Mouse (Mus musculus): Measurements from ENCODE around the gene Slc17a7. TPM values are rescaled to one million over a fixed set of nuclear protein-coding genes. Genes with fewer than 3 reads are reported as not detected.

Gene Slc17a7
- total and polyA plus RNA-seq, 3 experiments: 0.08 to 0.11 TPM; not detected in 1

DNA sequence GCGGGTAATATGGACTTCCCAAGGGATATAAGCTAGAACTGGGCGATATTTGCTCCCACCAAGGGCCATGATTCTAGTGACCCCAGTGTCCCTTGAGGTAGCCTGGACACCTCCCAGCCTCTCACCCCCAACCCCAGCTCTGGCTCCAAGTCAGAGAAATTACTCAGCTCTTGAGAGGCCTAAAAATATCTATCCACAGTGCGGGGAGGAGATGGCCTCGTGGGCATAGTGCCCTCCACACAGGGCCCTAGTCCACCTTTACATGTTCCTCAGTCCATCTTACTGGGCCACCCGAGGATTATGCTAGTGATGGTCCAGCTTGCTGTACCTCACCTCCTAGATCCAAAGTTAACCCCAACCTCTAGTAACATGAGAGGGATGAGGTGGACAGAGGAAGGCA is 1.1 kb downstream of the Slc17a7 start:
- Histone ChIP-seq H3K9me3 (replicated peaks) (peaks cover 12% of the 10 kb centered on the region), H3K4me3 (ENCODE audit: low read depth, low read length) (no peak overlapping the region), H3K27me3 (ENCODE audit: insufficient read depth, low read length) (peaks cover 61% of the 10 kb centered on the region), H3K36me3 (replicated peaks) (peaks cover 14% of the 10 kb centered on the region), H3K4me1 (ENCODE audit: insufficient read depth, low read depth, low read length) (peaks cover 31% of the 10 kb centered on the region)
- TF ChIP-seq POLR2AphosphoS5 (IDR thresholded peaks at IDR 0.05; ENCODE audit: insufficient replicate concordance, low read depth, low read length): no peak
- no peak for TF ChIP-seq GATA1 (IDR thresholded peaks at IDR 0.05; ENCODE audit: borderline replicate concordance, low read length)
- TF ChIP-seq TAL1 (conservative IDR thresholded peaks at IDR 0.05; ENCODE audit: low read depth, low read length): no peak
- TF ChIP-seq CTCF (IDR thresholded peaks at IDR 0.05; ENCODE audit: low read depth, low read length): no peak
- no peak for TF ChIP-seq GATA2 (IDR thresholded peaks at IDR 0.05; ENCODE audit: borderline replicate concordance, low read depth, low read length)
- no peak for DNase-seq (ENCODE audit: low spot score)
- no peak for ATAC-seq (ENCODE audit: extremely low read depth, insufficient number of reproducible peaks, low FRiP score, poor library complexity, severe bottlenecking)

DNA sequence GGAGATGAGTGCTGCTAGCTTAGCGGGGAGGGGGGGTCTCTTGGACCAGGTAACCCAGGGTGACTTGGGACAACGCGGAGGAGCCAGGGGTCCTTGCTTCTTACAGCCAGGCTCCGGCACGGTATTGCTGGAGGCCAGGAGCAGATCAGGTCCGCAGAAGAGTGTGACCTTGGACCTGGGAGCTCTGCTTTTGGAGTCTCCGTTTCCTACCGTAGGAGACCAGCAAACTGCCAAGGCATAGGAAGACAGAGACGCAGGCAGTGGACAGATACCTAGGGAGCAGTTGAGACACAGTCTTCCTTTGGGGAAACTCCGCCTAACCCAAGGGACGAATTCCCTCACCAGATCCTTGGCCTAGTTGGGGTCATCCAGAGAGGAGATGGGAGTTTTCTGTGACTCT is 2.0 kb downstream of the Slc17a7 start:
- Histone ChIP-seq H3K4me3 (ENCODE audit: low read depth, low read length) (no peak overlapping the region), H3K4me1 (ENCODE audit: insufficient read depth, low read depth, low read length) (peaks cover 31% of the 10 kb centered on the region), H3K9me3 (replicated peaks) (peaks cover 20% of the 10 kb centered on the region), H3K36me3 (replicated peaks) (peaks cover 5% of the 10 kb centered on the region), H3K27me3 (ENCODE audit: insufficient read depth, low read length) (peaks cover 66% of the 10 kb centered on the region)
- DNase-seq (ENCODE audit: low spot score) (no peak), ATAC-seq (ENCODE audit: extremely low read depth, insufficient number of reproducible peaks, low FRiP score, poor library complexity, severe bottlenecking) (no peak)
- no peak for TF ChIP-seq CTCF (IDR thresholded peaks at IDR 0.05; ENCODE audit: low read depth, low read length)
- TF ChIP-seq POLR2AphosphoS5 (IDR thresholded peaks at IDR 0.05; ENCODE audit: insufficient replicate concordance, low read depth, low read length): no peak
- no peak for TF ChIP-seq TAL1 (conservative IDR thresholded peaks at IDR 0.05; ENCODE audit: low read depth, low read length)
- TF ChIP-seq GATA2 (IDR thresholded peaks at IDR 0.05; ENCODE audit: borderline replicate concordance, low read depth, low read length): no peak
- no peak for TF ChIP-seq GATA1 (IDR thresholded peaks at IDR 0.05; ENCODE audit: borderline replicate concordance, low read length)

DNA sequence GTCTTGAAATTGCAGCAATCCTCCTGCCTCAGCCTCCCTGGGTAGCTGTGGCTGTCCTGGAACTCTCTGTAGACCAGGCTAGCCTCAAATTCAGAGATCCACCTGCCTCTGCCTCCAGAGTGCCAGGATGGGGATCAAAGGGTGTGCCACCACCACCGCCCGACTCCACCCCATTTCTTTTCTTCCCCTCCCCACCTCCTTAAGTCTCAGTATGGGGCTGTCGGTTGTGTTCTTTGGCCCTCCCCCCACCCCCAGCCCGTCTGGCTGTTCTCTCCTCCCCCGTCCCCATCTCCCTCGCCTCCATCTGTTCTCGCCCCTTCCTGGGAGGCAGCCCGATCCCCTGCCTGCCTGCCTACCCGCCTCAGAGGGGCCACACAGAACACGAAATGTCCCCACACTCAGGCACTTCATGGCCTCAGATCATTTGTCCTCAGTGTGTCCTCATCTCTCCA is 3.2 kb downstream of the Slc17a7 start:
- Histone ChIP-seq H3K27me3 (ENCODE audit: insufficient read depth, low read length) (peaks cover 69% of the 10 kb centered on the region), H3K36me3 (replicated peaks) (no peaks in the 10 kb centered on the region), H3K4me3 (ENCODE audit: low read depth, low read length) (no peak overlapping the region), H3K9me3 (replicated peaks) (peaks cover 25% of the 10 kb centered on the region), H3K4me1 (ENCODE audit: insufficient read depth, low read depth, low read length) (peaks cover 29% of the 10 kb centered on the region)
- DNase-seq (ENCODE audit: low spot score) (no peak), ATAC-seq (ENCODE audit: extremely low read depth, insufficient number of reproducible peaks, low FRiP score, poor library complexity, severe bottlenecking) (no peak)
- no peak for TF ChIP-seq TAL1 (conservative IDR thresholded peaks at IDR 0.05; ENCODE audit: low read depth, low read length)
- no peak for TF ChIP-seq GATA2 (IDR thresholded peaks at IDR 0.05; ENCODE audit: borderline replicate concordance, low read depth, low read length)
- no peak for TF ChIP-seq POLR2AphosphoS5 (IDR thresholded peaks at IDR 0.05; ENCODE audit: insufficient replicate concordance, low read depth, low read length)
- TF ChIP-seq CTCF (IDR thresholded peaks at IDR 0.05; ENCODE audit: low read depth, low read length): no peak
- TF ChIP-seq GATA1 (IDR thresholded peaks at IDR 0.05; ENCODE audit: borderline replicate concordance, low read length): no peak

DNA sequence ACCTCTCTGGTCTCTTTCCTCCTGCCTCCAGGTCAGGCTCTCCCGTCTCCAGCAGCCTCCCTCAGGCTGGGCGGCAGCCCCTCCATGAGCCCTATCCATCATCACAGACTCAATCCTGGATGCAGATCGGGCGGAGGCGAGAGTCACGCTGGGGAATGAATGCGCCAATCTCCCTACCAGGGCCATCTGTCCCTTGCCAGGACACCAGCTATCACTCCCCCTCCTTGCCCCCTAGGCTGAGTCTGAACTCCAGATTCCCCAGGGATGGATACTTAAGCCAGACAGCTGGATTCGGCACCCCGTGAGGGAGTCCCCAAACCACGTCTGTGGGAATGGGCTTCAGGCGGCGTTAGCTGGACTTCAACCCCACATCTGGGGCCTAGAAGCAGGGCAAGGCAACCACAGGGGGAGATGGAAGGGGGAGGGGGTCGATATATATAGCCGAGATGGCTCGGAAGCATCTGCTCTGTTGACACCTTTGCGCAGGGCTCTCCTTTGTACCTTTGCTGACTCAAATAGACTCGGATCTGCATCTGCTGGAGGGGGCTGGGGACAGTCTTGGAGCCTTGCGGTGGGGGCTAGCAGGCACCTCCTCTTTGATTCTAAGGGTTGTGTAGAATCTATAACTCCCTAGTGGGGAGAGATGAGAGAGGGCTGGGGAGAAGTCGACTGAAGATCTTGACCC is 4.2 kb downstream of the Slc17a7 start:
- H3K9me3 ChIP-seq (replicated peaks): peaks cover 25% of the 10 kb centered on the region
- DNase-seq (ENCODE audit: low spot score): no peak
- ATAC-seq (ENCODE audit: extremely low read depth, insufficient number of reproducible peaks, low FRiP score, poor library complexity, severe bottlenecking): no peak
- H3K27me3 ChIP-seq (ENCODE audit: insufficient read depth, low read length): peaks cover 66% of the 10 kb centered on the region
- H3K4me1 ChIP-seq (ENCODE audit: insufficient read depth, low read depth, low read length): peaks cover 23% of the 10 kb centered on the region
- no peak for TF ChIP-seq GATA2 (IDR thresholded peaks at IDR 0.05; ENCODE audit: borderline replicate concordance, low read depth, low read length)
- TF ChIP-seq CTCF (IDR thresholded peaks at IDR 0.05; ENCODE audit: low read depth, low read length): no peak
- no peak for TF ChIP-seq TAL1 (conservative IDR thresholded peaks at IDR 0.05; ENCODE audit: low read depth, low read length)
- TF ChIP-seq POLR2AphosphoS5 (IDR thresholded peaks at IDR 0.05; ENCODE audit: insufficient replicate concordance, low read depth, low read length): no peak
- TF ChIP-seq GATA1 (IDR thresholded peaks at IDR 0.05; ENCODE audit: borderline replicate concordance, low read length): no peak
- no peak overlapping the region for H3K4me3 ChIP-seq (ENCODE audit: low read depth, low read length)
- H3K36me3 ChIP-seq (replicated peaks): no peaks in the 10 kb centered on the region

DNA sequence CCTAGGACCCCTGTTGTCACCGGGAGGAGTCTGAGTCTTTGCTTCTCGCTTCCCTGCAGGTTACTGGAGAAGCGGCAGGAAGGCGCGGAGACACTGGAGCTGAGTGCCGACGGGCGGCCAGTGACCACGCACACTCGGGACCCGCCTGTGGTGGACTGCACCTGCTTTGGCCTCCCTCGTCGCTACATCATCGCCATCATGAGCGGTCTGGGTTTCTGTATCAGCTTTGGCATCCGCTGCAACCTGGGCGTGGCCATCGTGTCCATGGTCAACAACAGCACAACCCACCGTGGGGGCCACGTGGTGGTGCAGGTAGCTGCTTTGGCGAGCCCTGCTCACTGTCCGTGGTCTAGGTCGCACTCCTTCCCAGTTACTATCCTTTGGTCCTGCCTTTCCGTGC is 4.9 kb downstream of the Slc17a7 start:
- Histone ChIP-seq H3K27me3 (ENCODE audit: insufficient read depth, low read length) (peaks cover 59% of the 10 kb centered on the region), H3K4me3 (ENCODE audit: low read depth, low read length) (no peak overlapping the region)

DNA sequence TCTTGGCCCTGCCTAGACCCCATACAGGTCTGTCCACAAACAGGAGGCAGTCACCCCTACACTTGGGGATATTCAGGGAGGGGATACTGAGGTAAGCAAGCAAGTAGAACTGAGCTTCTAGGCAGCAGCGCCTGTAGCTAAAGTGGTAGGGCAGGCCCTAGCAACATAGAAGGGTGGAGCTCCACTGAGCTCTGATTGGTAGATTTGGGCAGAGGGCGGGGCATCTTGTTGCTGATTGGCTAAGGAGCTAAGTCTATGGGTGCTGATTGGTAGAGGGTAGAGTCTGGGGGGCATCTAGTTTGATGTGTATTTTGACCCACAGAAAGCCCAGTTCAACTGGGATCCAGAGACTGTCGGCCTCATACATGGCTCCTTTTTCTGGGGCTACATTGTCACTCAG is 5.7 kb downstream of the Slc17a7 start:
- Histone ChIP-seq H3K4me3 (ENCODE audit: low read depth, low read length) (no peak overlapping the region), H3K9me3 (replicated peaks) (peaks cover 25% of the 10 kb centered on the region), H3K4me1 (ENCODE audit: insufficient read depth, low read depth, low read length) (peaks cover 13% of the 10 kb centered on the region; the same call in 1 of the 2 replicates), H3K27me3 (ENCODE audit: insufficient read depth, low read length) (peaks cover 55% of the 10 kb centered on the region), H3K36me3 (replicated peaks) (no peaks in the 10 kb centered on the region)
- TF ChIP-seq GATA1 (IDR thresholded peaks at IDR 0.05; ENCODE audit: borderline replicate concordance, low read length) (no peak), CTCF (IDR thresholded peaks at IDR 0.05; ENCODE audit: low read depth, low read length) (no peak), GATA2 (IDR thresholded peaks at IDR 0.05; ENCODE audit: borderline replicate concordance, low read depth, low read length) (no peak), POLR2AphosphoS5 (IDR thresholded peaks at IDR 0.05; ENCODE audit: insufficient replicate concordance, low read depth, low read length) (no peak), TAL1 (conservative IDR thresholded peaks at IDR 0.05; ENCODE audit: low read depth, low read length) (no peak)
- DNase-seq (ENCODE audit: low spot score) (no peak), ATAC-seq (ENCODE audit: extremely low read depth, insufficient number of reproducible peaks, low FRiP score, poor library complexity, severe bottlenecking) (no peak)

More for the DNA sequence above, 4.9 kb downstream of the Slc17a7 start:
- H3K36me3 ChIP-seq (replicated peaks): no peaks in the 10 kb centered on the region
- ATAC-seq (ENCODE audit: extremely low read depth, insufficient number of reproducible peaks, low FRiP score, poor library complexity, severe bottlenecking) (no peak), DNase-seq (ENCODE audit: low spot score) (no peak)
- TF ChIP-seq GATA1 (IDR thresholded peaks at IDR 0.05; ENCODE audit: borderline replicate concordance, low read length) (no peak), GATA2 (IDR thresholded peaks at IDR 0.05; ENCODE audit: borderline replicate concordance, low read depth, low read length) (no peak), CTCF (IDR thresholded peaks at IDR 0.05; ENCODE audit: low read depth, low read length) (no peak), TAL1 (conservative IDR thresholded peaks at IDR 0.05; ENCODE audit: low read depth, low read length) (no peak), POLR2AphosphoS5 (IDR thresholded peaks at IDR 0.05; ENCODE audit: insufficient replicate concordance, low read depth, low read length) (no peak)
- peaks cover 19% of the 10 kb centered on the region for H3K4me1 ChIP-seq (ENCODE audit: insufficient read depth, low read depth, low read length)
- H3K9me3 ChIP-seq (replicated peaks): peaks cover 25% of the 10 kb centered on the region

All from G1E (cell line).